Mouse (Mus musculus): Measurements from ENCODE around the gene Ank3.

Ank3 gene

GRCm38 (mm10) chr10:69832241-69832640 is 433.7 kb downstream of the Ank3 start:
- no peaks in the 10 kb centered on the region for H3K27me3 ChIP-seq (ENCODE audit: insufficient read depth, low read length)
- H3K36me3 ChIP-seq (ENCODE audit: insufficient read depth, low read length), result no peaks in the 10 kb centered on the region
- no peaks in the 10 kb centered on the region for H3K9me3 ChIP-seq (ENCODE audit: low read length)
- H3K4me1 ChIP-seq (replicated peaks; ENCODE audit: low read depth, low read length), result no peaks in the 10 kb centered on the region
- no peak overlapping the region for H3K4me3 ChIP-seq (replicated peaks; ENCODE audit: low read length)
- TF ChIP-seq POU5F1 (IDR thresholded peaks at IDR 0.05; ENCODE audit: borderline replicate concordance, low read length) (no peak), NANOG (IDR thresholded peaks at IDR 0.05; ENCODE audit: borderline replicate concordance, low read length) (no peak), CTCF (conservative IDR thresholded peaks at IDR 0.05; ENCODE audit: low read length) (no peak)

- Histone ChIP-seq H3K9me3 (ENCODE audit: low read length) (no peaks in the 10 kb centered on the region), H3K4me3 (replicated peaks; ENCODE audit: low read length) (no peak overlapping the region), H3K36me3 (ENCODE audit: insufficient read depth, low read length) (no peaks in the 10 kb centered on the region), H3K4me1 (replicated peaks; ENCODE audit: low read depth, low read length) (no peaks in the 10 kb centered on the region), H3K27me3 (ENCODE audit: insufficient read depth, low read length) (no peaks in the 10 kb centered on the region)
- no peak for TF ChIP-seq POU5F1 (IDR thresholded peaks at IDR 0.05; ENCODE audit: borderline replicate concordance, low read length)
- TF ChIP-seq CTCF (conservative IDR thresholded peaks at IDR 0.05; ENCODE audit: low read length), result no peak
- no peak for TF ChIP-seq NANOG (IDR thresholded peaks at IDR 0.05; ENCODE audit: borderline replicate concordance, low read length)
Measured at GRCm38 (mm10) chr10:69832822-69833221, 434.2 kb downstream of the Ank3 start.

- H3K9me3 ChIP-seq (ENCODE audit: low read length), result no peaks in the 10 kb centered on the region
- H3K4me3 ChIP-seq (replicated peaks; ENCODE audit: low read length), result no peak overlapping the region
- no peaks in the 10 kb centered on the region for H3K4me1 ChIP-seq (replicated peaks; ENCODE audit: low read depth, low read length)
- H3K36me3 ChIP-seq (ENCODE audit: insufficient read depth, low read length), result no peaks in the 10 kb centered on the region
- TF ChIP-seq CTCF (conservative IDR thresholded peaks at IDR 0.05; ENCODE audit: low read length), result no peak
- TF ChIP-seq POU5F1 (IDR thresholded peaks at IDR 0.05; ENCODE audit: borderline replicate concordance, low read length), result no peak
- H3K27me3 ChIP-seq (ENCODE audit: insufficient read depth, low read length), result no peaks in the 10 kb centered on the region
Measured at GRCm38 (mm10) chr10:69834700-69835099, 436.1 kb downstream of the Ank3 start.

GRCm38 (mm10) chr10:69845749-69846148 is 447.2 kb downstream of the Ank3 start:
- H3K36me3 ChIP-seq (ENCODE audit: insufficient read depth, low read length), result no peaks in the 10 kb centered on the region
- no peaks in the 10 kb centered on the region for H3K9me3 ChIP-seq (ENCODE audit: low read length)
- 0 out of 2 replicates have a peak, but pooled peaks cover 2% of the 10 kb centered on the region for H3K4me1 ChIP-seq (replicated peaks; ENCODE audit: low read depth, low read length)
- TF ChIP-seq POU5F1 (IDR thresholded peaks at IDR 0.05; ENCODE audit: borderline replicate concordance, low read length) (no peak), CTCF (conservative IDR thresholded peaks at IDR 0.05; ENCODE audit: low read length) (peak; percentile 68)
- H3K27me3 ChIP-seq (ENCODE audit: insufficient read depth, low read length), result no peaks in the 10 kb centered on the region
- H3K4me3 ChIP-seq (replicated peaks; ENCODE audit: low read length), result no peak overlapping the region

- Histone ChIP-seq H3K4me1 (replicated peaks; ENCODE audit: low read depth, low read length) (peaks cover 14% of the 10 kb centered on the region), H3K4me3 (replicated peaks; ENCODE audit: low read length) (no peak overlapping the region), H3K27me3 (ENCODE audit: insufficient read depth, low read length) (no peaks in the 10 kb centered on the region), H3K36me3 (ENCODE audit: insufficient read depth, low read length) (no peaks in the 10 kb centered on the region), H3K9me3 (ENCODE audit: low read length) (no peaks in the 10 kb centered on the region)
- TF ChIP-seq POU5F1 (IDR thresholded peaks at IDR 0.05; ENCODE audit: borderline replicate concordance, low read length) (no peak), NANOG (IDR thresholded peaks at IDR 0.05; ENCODE audit: borderline replicate concordance, low read length) (no peak), CTCF (conservative IDR thresholded peaks at IDR 0.05; ENCODE audit: low read length) (peak; percentile 59)
Measured at GRCm38 (mm10) chr10:69852366-69853091, 454.0 kb downstream of the Ank3 start.

GRCm38 (mm10) chr10:69854587-69855185 is 456.1 kb downstream of the Ank3 start:
- Histone ChIP-seq H3K9me3 (ENCODE audit: low read length) (peaks cover 13% of the 10 kb centered on the region), H3K4me1 (replicated peaks; ENCODE audit: low read depth, low read length) (peaks cover 29% of the 10 kb centered on the region), H3K27me3 (ENCODE audit: insufficient read depth, low read length) (no peaks in the 10 kb centered on the region), H3K4me3 (replicated peaks; ENCODE audit: low read length) (no peak overlapping the region), H3K36me3 (ENCODE audit: insufficient read depth, low read length) (no peaks in the 10 kb centered on the region)
- no peak for TF ChIP-seq POU5F1 (IDR thresholded peaks at IDR 0.05; ENCODE audit: borderline replicate concordance, low read length)
- TF ChIP-seq CTCF (conservative IDR thresholded peaks at IDR 0.05; ENCODE audit: low read length), result no peak
- no peak for TF ChIP-seq NANOG (IDR thresholded peaks at IDR 0.05; ENCODE audit: borderline replicate concordance, low read length)

GRCm38 (mm10) chr10:69858011-69858410 is 459.4 kb downstream of the Ank3 start:
- Histone ChIP-seq H3K36me3 (ENCODE audit: insufficient read depth, low read length) (no peaks in the 10 kb centered on the region), H3K27me3 (ENCODE audit: insufficient read depth, low read length) (no peaks in the 10 kb centered on the region), H3K4me3 (replicated peaks; ENCODE audit: low read length) (no peak overlapping the region), H3K4me1 (replicated peaks; ENCODE audit: low read depth, low read length) (peaks cover 47% of the 10 kb centered on the region), H3K9me3 (ENCODE audit: low read length) (peaks cover 13% of the 10 kb centered on the region)
- TF ChIP-seq NANOG (IDR thresholded peaks at IDR 0.05; ENCODE audit: borderline replicate concordance, low read length), result no peak
- no peak for TF ChIP-seq POU5F1 (IDR thresholded peaks at IDR 0.05; ENCODE audit: borderline replicate concordance, low read length)
- no peak for TF ChIP-seq CTCF (conservative IDR thresholded peaks at IDR 0.05; ENCODE audit: low read length)

GRCm38 (mm10) chr10:69858897-69859605 is 460.5 kb downstream of the Ank3 start:
- peaks cover 53% of the 10 kb centered on the region for H3K4me1 ChIP-seq (replicated peaks; ENCODE audit: low read depth, low read length)
- no peaks in the 10 kb centered on the region for H3K27me3 ChIP-seq (ENCODE audit: insufficient read depth, low read length)
- TF ChIP-seq POU5F1 (IDR thresholded peaks at IDR 0.05; ENCODE audit: borderline replicate concordance, low read length), result no peak
- TF ChIP-seq NANOG (IDR thresholded peaks at IDR 0.05; ENCODE audit: borderline replicate concordance, low read length), result no peak
- H3K9me3 ChIP-seq (ENCODE audit: low read length), result peaks cover 13% of the 10 kb centered on the region
- H3K36me3 ChIP-seq (ENCODE audit: insufficient read depth, low read length), result no peaks in the 10 kb centered on the region
- H3K4me3 ChIP-seq (replicated peaks; ENCODE audit: low read length), result no peak overlapping the region

All from E14TG2a.4 (cell line).